Comparison of ENCODE assay signal across 9 mouse cellular contexts in genomic region chr10:70135680-70136079, GRCm38 (mm10). TPM values are rescaled to one million over a fixed set of nuclear protein-coding genes. Genes with fewer than 3 reads are reported as not detected.
A peak's percentile ranks its signal among the peaks of the same experiment; 100 is the strongest.
DNase-seq lines count a peak whose midpoint lies in the region; ATAC-seq lines count a peak whose summit lies in the region.
"Had no signal": no experiment of that assay in that cellular context is flagged by ENCODE, and none has a peak within 500 bp of the region (broad histone marks: within the 10 kb centered on the region; RNA-seq: fewer than 3 reads in every experiment).

No protein-coding gene starts in this region.

- H3K9me3 ChIP-seq in liver, embryonic 13.5 days (replicated peaks) = no peaks in the 10 kb centered on the region

- H3K36me3 ChIP-seq in liver, embryonic 13.5 days = no peaks in the 10 kb centered on the region

- H3K27me3 ChIP-seq in liver, embryonic 13.5 days = no peaks in the 10 kb centered on the region
- H3K27me3 ChIP-seq: megakaryocyte, embryonic 14.5 days had no signal

- no peak overlapping the region for H3K9ac ChIP-seq in liver, embryonic 13.5 days

- H3K4me2 ChIP-seq in liver, embryonic 13.5 days = no peak overlapping the region

- no peak for ATAC-seq in liver, embryonic 13.5 days (ENCODE audit: low read depth)
- no peak for ATAC-seq in activated CD4-positive, CD25-positive, alpha-beta regulatory T cell, adult 4 months

- WGBS in liver, embryonic 13.5 days (ENCODE audit: insufficient replicate concordance) = 67% methylated on average over 5 of the region's 5 CpGs

- peaks cover 77% of the 10 kb centered on the region for H3K4me1 ChIP-seq in liver, embryonic 13.5 days (replicated peaks)

- no peak overlapping the region for H3K4me3 ChIP-seq in liver, embryonic 13.5 days (replicated peaks)
- H3K4me3 ChIP-seq: megakaryocyte, embryonic 14.5 days had no signal

- no peak overlapping the region for H3K27ac ChIP-seq in liver, embryonic 13.5 days

- DNase-seq in gastrocnemius, postnatal 10 days = peak; percentile 42
- no peak for DNase-seq in gastrocnemius, postnatal 25 days
- DNase-seq in urinary bladder, postnatal 14 days (ENCODE audit: low spot score) = peak; percentile 33
- no peak for DNase-seq in urinary bladder, postnatal 10 days (ENCODE audit: low spot score)
- peak; percentile 31 for DNase-seq in liver, embryonic 13.5 days
- DNase-seq in thymus, postnatal 36 days = peak; percentile 50 to 55
- DNase-seq in left cerebral cortex, adult 9 months (ENCODE audit: low spot score in 2 of 2) = no peak

RNA-seq across cellular contexts. Expression of gene Ccdc6, which starts 38.8 kb away (rescaled TPM):
- 10 to 100 TPM; 77.2 to 80.5 TPM for total RNA-seq in gastrocnemius, postnatal 10 days (2021)
- 100 to 1,000 TPM in 1 of 2 experiments, 10 to 100 TPM in 1; 98.9 to 100 TPM for total RNA-seq in gastrocnemius, postnatal 25 days (2021)
- 8.9 and 9.8 TPM in 2 replicates for polyA plus RNA-seq in liver, embryonic 13.5 days (2015; fragmentation: Nextera tagmentation; extraction: Ambion mirVana)
- polyA plus RNA-seq in activated CD4-positive, CD25-positive, alpha-beta regulatory T cell, adult 4 months (2017; shearing (Covaris generic)) = 10 to 100 TPM; 26.0 to 27.6 TPM

Comparison
In these comparisons a context has a peak if more than half of its experiments do, and no peak if none do; other contexts are left out.
1. DNase-seq: peak in gastrocnemius, postnatal 10 days (single experiment), urinary bladder, postnatal 14 days (single experiment), liver, embryonic 13.5 days (single experiment) and thymus, postnatal 36 days (2 of 2); none in gastrocnemius, postnatal 25 days (single experiment), urinary bladder, postnatal 10 days (single experiment) and left cerebral cortex, adult 9 months (0 of 2).